Mouse (Mus musculus) right cerebral cortex, postnatal 36 days (tissue): ENCODE data around the gene Gm5458.
"Not testable (repeated sequence)": the region's sequence is repeated elsewhere in the genome, so short reads cannot be mapped to it uniquely, and the experiment has no call there.

Source experiments
- DNase-seq, 2 experiments: peaks; one replicate each; pipeline ENCODE4 v3.0.0; 2022; ENCODE audit warnings: low spot score in 2 of 2, mixed read lengths in 1 of 2

Gene Gm5458

GRCm38 (mm10) chr14:19602481-19602880 is at the start of gene Gm5458:
Gene Gm5458 (minus strand): TSS chr14:19602581.
- DNase-seq = not testable (repeated sequence)

DNA sequence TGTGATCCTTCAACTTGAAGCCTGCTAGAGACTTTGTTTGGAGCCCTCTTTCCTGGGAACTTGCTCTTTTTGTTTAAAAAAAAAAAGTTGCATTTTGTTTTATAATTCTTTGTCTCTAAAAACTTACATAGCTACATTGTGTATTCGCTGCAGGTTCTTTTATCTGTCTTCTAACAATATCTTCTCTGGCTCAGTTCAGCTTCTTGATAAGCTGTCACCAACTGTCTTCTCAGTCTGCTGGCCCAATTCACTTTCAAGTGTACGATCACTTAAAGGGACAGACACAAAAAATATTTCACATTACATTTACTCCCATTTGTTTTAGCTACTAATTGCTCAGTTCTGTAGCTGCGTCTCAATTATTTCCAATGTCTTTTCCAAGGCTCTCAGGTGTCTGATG is 43.9 kb upstream of the Gm5458 start:
- no peak for DNase-seq

- peak in 1 of 2 experiments; percentile 2 for DNase-seq
Measured at GRCm38 (mm10) chr14:19584804-19585667, 17.3 kb downstream of the Gm5458 start, which contains the start of gene Gm2237. Gene Gm2237 (minus strand): TSS chr14:19585135.

DNA sequence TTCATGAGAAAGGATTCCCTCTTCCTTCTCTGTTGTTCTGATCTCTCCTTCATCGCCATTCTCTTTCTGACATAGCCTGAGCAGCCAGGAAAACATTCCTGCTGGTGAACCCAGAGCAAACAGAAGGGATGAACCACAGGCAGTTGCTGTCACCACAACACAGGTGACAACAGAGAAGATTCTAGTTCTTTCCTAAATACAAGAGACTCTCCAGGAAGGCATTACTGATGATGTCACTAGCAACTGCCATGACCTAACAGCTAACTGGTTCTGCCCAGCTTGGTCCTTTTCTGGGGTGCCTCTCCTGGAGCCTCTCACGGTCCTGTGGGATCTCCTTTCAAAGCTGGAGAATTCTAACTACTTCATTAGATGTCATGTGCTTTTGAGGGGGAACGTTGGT is 52.5 kb downstream of the Gm5458 start, which contains the start of gene Gm2244:
Gm2244 (minus strand) TSS at position 101 of the 400 bp plus-strand sequence.
- not testable (repeated sequence) for DNase-seq
